Mouse (Mus musculus) CD8-positive naive resting alpha-beta T cell, adult 57 days (primary cell): ENCODE results near the gene Sept10. TPM values are rescaled to one million over a fixed set of nuclear protein-coding genes. Genes with fewer than 3 reads are reported as not detected.

Experiments
- total RNA-seq: library from RNA; stranded (reverse); gene quantifications from one replicate; pipeline ENCODE4 v1.2.4, GENCODE M21; 2023

Sept10 gene
- total RNA-seq = 0.83 TPM

GRCm38 (mm10) chr10:59221473-59222270 lies at the start of gene Sept10, which contains the start of gene Sowahc:
TSS of gene Sept10 (minus strand) at chr10:59221847.
TSS of gene Sowahc (plus strand) at chr10:59221953.

Other genes with a start within 250 kb of the Sept10 start
- 3.2 TPM for gene Sowahc, start 106 bp upstream of the Sept10 start, total RNA-seq
- 20.0 TPM for gene P4ha1, start 101.4 kb upstream of the Sept10 start, total RNA-seq
- 13.0 TPM for gene Gm10273, start 173.8 kb upstream of the Sept10 start, total RNA-seq
- gene Pla2g12b, start 181.8 kb upstream of the Sept10 start, total RNA-seq = not detected
- gene Oit3, start 219.9 kb upstream of the Sept10 start, total RNA-seq = not detected